Mouse (Mus musculus) cerebellum, adult 9-11 months (tissue): ENCODE measurements around the gene Olfr224.
"Not testable (repeated sequence)": the region's sequence is repeated elsewhere in the genome, so short reads cannot be mapped to it uniquely, and the experiment has no call there.

Experiments
- DNase-seq: peaks from one replicate; pipeline ENCODE4 v3.0.0; 2022

The Olfr224 gene

GRCm38 (mm10) chr11:58570405-58570804 lies at the start of gene Olfr224:
TSS of gene Olfr224 (minus strand) at chr11:58570553.
- DNase-seq: no peak

- DNase-seq: no peak
Observed at GRCm38 (mm10) chr11:58618793-58619192, 48.4 kb upstream of the Olfr224 start.

DNA sequence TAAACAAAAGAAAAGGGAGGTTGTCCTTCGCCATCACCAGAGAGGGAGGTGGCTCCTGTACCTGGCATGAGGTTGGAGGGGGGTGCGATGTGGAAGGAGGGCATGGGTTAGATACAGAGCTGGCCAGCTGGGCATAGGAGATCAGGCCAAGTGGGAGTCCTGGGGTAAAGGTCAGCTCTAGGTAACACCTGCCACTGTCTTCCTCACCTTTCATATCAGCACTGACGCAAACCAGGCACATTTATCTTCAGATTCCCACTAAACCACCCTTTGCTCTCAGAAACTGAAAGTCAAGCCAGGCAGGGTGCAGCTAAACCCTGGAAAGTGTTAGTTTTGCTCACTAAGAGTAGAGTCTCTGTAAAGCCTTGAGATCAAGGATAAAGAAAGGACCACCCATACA lies 48.0 kb upstream of the Olfr224 start:
- DNase-seq: no peak

DNA sequence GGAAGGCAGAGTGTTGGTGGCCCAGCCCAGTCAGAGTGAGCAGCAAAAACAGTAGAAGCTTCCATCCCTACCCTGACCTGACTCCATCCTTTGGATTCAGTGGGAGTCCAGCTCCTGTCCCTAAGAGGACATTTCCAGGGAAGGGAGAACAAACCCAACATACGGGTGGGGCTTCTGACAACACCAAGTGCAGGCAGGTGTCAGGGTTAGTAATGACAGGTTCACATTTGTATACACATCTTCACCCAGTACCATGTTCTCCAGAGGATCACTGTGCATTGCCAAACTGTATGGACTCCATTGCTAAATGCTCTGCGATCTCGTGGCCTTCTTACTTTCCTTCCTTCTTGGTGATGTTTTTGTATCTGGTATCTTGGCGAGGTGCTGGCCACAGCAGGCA lies 45.6 kb upstream of the Olfr224 start, which contains the start of gene 2210407C18Rik:
Gene 2210407C18Rik (minus strand): TSS at position 101 of the 400 bp plus-strand sequence.
- DNase-seq: no peak

DNA sequence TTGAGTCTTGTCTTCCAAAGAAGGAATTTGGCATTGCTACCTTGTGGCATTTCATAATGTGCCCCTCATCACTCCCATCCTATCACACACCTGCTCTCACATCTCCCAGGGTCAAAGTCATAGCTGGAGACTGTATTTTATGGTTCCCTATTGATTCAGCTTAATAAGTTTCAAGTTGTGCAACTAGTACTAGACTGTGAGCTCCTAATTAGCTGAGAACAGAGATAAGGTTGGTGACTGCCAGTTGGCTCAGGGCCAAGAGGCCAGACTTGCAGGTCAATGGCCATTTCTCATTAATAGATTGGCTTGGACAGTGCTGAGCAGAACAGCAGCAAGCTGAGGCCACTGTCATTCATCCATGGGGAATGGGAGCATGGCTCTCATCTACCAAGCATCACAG lies 44.2 kb upstream of the Olfr224 start:
- no peak for DNase-seq

GRCm38 (mm10) chr11:58613359-58613758 lies 43.0 kb upstream of the Olfr224 start:
- no peak for DNase-seq

GRCm38 (mm10) chr11:58607030-58607429 lies 36.7 kb upstream of the Olfr224 start:
- no peak for DNase-seq

DNA sequence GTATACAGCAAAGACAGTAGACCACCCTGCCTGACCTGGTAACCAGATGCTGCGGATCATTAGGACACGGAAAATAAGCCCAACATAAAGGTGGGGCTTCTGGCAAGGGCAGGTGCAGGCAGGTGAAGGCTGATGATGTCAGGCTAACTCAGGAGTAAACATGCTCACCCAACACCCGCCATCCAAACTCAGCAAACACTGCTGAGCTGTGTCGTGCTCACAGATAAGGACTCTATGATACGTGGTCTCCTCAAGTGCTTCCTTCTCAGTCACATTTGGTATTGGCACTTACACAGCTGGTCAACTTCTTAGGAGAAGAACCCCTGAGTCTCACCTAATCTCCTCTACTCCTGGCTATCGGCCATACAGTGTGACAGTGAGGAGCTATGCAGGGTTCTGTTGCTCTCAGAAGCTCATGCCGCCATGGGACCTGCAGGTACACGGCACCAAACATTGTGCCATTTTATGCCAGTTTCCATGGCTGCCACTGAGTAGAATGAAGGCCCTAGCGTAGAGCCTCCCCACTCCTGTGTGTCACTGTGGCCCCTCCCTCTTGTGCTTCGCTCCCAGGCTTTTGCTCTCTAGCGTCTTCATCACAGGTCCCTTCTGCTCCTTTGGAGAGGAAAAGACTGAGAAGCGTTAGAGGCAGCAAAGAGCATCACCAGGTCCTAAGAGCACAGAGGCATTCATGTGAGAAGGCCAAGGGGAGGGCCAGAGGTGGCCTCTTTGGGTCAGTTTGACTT lies 36.0 kb upstream of the Olfr224 start:
- DNase-seq: no peak

DNA sequence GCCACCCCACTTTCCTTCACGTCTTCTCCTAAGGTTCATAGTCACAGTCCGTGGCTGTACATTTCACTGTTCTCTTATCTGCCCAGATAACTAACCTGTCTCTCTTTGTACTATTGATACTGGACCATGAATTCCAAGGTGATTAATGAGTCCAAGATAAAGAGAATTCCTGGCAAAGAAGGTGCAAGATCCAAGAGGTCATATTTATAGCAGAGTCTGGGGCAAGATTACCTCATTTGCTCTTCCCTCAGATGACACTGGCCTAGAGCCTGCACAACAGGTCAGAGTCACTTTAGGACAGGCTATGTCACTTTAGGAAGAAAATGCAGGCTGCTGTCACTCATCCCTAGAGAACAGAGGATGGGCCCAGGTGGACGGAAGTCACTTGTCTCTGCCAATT lies 34.9 kb upstream of the Olfr224 start:
- no peak for DNase-seq

- DNase-seq: no peak
Observed at GRCm38 (mm10) chr11:58604688-58605087, 34.3 kb upstream of the Olfr224 start.

DNA sequence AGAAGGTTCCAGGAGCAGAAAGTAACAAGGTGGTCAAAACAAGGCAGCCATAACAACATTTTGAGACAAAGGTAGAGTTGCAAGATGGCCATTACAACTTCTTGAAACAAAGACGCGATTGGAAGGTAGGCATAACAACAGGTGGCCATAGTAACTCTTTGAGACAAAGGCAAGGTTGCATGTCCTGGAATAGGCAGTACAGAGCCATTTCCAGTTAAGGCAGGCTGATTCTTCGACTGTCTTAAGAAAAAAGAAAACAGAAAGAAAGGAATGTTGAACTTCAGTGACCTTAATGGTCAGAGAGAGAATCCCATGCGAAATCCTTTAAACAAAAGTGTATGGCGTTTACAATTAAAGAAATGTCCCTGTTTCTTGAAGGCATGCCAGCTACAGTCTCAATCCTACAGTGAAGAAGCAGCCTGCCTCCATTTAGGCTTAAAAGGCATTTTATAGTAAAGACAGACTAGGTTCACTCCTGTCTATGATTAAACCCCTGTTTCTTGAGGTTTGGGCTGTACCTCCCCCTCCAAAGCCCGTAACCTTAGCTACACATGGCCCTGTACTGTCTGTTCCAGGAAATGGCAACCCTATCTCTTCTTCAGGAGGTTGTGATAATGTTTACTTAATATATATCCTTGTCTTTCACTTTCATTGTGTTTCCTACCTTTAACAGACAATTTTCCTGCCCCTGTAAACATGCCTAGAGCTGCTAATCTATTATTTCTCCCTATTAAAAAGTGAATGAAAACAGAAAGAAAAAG lies 32.6 kb upstream of the Olfr224 start:
- no peak for DNase-seq

GRCm38 (mm10) chr11:58602062-58602461 lies 31.7 kb upstream of the Olfr224 start:
- no peak for DNase-seq

DNA sequence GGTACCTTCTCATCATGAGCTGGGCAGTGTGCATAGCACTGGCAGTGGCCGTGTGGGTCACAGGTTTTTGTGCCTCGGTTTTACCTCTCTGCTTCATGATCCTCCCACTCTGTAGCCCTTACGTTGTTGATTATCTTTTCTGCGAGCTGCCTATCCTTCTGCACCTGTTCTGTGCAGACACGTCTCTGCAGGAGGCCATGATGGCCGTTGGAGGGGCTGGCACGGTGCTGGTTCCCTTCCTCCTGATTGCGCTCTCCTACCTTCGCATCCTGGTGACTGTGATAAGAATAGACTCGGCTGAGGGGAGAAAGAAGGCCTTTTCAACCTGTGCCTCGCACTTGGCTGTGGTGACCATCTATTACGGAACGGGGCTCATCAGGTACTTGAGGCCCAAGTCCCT lies 27.5 kb upstream of the Olfr224 start:
- no peak for DNase-seq

DNA sequence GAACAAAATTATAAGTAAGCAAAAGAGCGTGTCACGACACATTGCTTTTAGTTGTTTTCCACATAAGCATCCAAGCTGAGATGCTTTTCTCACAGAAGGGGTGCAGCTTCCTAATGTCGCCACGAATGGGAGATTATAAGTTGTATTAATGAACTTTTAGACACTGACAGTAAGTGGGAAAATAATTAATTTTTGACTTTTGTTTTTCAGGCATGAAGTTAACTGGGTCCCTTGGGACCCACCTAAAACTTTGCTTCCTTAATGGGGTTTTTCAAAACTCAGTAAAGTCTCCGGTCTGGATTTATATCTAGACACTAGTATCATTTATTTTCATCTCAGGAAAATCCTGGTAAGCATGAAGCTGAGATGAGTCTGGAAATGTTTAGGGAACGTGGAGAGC lies 24.5 kb upstream of the Olfr224 start, which contains the start of gene Olfr324:
Gene Olfr324 (plus strand): TSS at position 301 of the 400 bp plus-strand sequence.
- no peak for DNase-seq

- no peak for DNase-seq
Observed at GRCm38 (mm10) chr11:58588620-58589250, 18.4 kb upstream of the Olfr224 start.

DNA sequence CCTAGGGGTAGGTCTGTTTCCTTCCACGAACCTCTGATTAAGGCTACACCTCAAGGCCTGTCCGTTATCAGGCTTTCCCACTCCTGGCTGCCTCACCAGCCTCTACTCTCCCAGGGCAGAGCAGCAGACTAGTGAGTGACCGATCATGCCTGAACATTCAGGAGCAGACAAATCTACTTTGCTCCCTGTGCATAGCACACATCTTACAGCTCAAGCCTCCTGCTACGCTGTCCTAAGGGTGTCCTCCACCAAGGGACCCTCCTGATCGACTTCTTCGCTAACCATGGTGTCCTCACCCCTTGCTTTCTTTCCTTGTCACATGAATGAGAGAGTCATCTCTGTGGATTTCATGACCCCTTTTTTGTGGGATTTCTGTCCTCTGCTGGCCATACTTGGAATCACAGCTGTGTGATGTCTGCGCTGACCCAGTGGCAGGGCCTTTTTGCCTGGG lies 17.6 kb upstream of the Olfr224 start:
- peak; percentile 3 for DNase-seq

DNA sequence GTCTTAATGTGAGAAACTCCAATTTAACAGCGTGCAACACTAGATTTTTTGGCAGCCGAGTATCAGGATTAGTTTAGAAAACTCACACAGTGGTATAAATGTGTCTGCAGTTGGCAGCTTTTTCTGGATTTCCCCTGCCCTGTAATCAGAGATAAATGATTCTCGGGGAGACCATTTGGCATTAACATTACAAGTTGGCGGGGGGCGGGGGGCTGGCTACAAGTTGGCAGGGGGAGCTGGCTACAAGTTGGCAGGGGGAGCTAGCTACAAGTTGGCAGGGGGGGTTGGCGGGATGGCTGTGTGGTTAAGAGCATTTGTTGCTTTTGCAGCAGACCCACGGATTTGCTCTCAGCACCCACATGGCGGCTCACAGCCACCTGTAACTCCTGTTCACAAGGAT lies 8.3 kb upstream of the Olfr224 start:
- DNase-seq: no peak

DNA sequence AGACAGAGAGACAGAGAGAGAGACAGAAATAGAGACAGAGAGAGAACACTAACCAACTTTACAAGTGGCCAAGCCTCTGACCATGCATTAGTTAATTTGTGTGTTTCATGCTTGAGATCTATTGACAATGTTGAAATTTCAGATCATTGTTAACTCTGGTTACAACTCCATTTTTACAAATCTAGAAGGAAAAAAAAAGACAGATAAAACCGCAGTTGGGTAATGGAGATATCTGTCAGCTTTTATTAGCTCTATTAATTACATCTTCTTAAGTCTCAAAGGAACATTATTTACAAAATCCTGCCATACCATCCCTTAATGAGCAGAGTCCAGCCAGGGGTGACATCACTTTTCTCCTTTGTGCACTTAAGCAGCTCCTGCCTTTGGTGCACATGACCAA lies 7.1 kb upstream of the Olfr224 start, which contains the start of gene Olfr325:
Gene Olfr325 (plus strand): TSS at position 301 of the 400 bp plus-strand sequence.
- no peak for DNase-seq

DNA sequence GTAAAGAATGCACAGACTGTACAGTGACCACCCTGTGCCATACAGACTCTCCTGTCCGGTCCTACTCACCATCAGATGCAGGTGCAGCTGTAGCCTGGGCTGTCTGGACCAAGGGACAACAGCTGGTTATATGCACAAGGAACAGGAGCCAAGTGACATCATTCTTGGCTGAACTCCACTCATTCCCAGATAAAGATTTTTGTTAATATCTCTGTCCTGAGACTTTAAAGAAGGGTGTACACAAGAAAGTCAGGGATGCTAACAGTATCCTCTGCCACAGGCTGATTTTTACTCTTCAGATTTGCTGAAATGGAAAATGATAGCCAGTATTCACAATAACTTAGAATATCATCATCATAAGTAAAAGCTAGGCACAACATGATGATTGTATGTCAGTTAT lies 14.8 kb downstream of the Olfr224 start, which contains the start of gene Olfr328:
Gene Olfr328 (minus strand): TSS at position 101 of the 400 bp plus-strand sequence.
- DNase-seq: no peak

- DNase-seq: no peak
Observed at GRCm38 (mm10) chr11:58546322-58546721, 24.0 kb downstream of the Olfr224 start, which contains the start of gene Olfr329-ps. TSS of gene Olfr329-ps (minus strand) at chr11:58546422.

DNA sequence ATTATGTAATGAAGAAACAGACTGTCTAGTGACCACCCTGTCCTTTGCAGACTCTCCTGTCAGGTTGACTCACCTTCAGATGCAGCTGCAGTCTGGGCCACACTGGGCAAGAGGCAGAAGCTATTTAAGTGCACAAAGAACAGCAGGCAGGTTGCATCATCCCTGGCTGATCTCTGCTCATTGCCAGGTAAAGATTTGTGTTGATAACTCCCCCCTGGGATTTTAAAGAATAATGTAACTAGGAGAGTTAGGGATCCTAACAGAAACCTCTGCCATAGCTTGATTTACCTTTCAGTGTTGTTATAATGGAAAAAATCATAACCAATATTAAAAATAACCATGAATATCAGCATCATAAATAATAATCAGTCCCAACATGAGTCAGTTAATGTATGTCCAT lies 35.6 kb downstream of the Olfr224 start, which contains the start of gene Olfr330:
Gene Olfr330 (minus strand): TSS at position 101 of the 400 bp plus-strand sequence.
- DNase-seq: not testable (repeated sequence)

- peak; percentile 34 for DNase-seq
Observed at GRCm38 (mm10) chr11:58519756-58520155, 50.6 kb downstream of the Olfr224 start.

GRCm38 (mm10) chr11:58518916-58519315 lies 51.4 kb downstream of the Olfr224 start:
- DNase-seq: peak; percentile 63
